In the genomic region with DNA sequence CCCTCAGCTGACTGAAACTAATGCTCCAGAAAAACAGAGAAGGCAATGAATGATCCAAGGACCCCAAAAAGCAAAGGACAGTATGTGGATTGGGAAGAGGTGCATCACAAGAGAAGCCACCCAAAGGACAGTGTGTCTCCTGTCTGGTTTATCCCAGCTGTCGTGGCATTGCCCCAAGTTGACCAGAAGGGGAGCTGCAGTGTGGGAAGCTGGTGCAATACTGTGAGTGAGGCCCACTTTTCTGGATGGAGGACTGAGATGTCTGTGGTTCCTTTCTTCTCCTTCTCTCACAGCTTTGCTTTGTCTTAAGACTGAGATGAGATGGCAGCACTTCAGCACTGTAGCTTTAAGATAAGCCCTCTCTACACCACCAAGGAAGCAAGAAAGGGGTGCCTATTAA, we compare ENCODE assay signal across 24 mouse cellular contexts. TPM values are rescaled to one million over a fixed set of nuclear protein-coding genes. Genes with fewer than 3 reads are reported as not detected.
A peak's percentile ranks its signal among the peaks of the same experiment; 100 is the strongest.
DNase-seq lines count a peak whose midpoint lies in the region; ATAC-seq and TF ChIP-seq lines count a peak whose summit lies in the region.
"Had no signal": no experiment of that assay in that cellular context is flagged by ENCODE, and none has a peak within 500 bp of the region (broad histone marks: within the 10 kb centered on the region; RNA-seq: fewer than 3 reads in every experiment).

No protein-coding gene starts in this region.

- TF ChIP-seq POLR2A in MEL (IDR thresholded peaks at IDR 0.05; ENCODE audit: control insufficient read depth in 1 of 2, insufficient read depth in 1 of 2, low read depth in 1 of 2, low read length in 2 of 2, poor library complexity in 1 of 2): no peak

- ATAC-seq in megakaryocyte progenitor cell, adult 5-6 weeks (replicated peaks; ENCODE audit: poor library complexity): 0 out of 2 replicates have a peak, but pooled peaks have one; percentile 24
- ATAC-seq: CD4-positive, CD25-positive, alpha-beta regulatory T cell, adult 4 months; forebrain, embryonic 15.5 days; Patski had no signal

- H3K36me3 ChIP-seq in E14TG2a.4 (ENCODE audit: insufficient read depth, low read length): no peaks in the 10 kb centered on the region
- H3K36me3 ChIP-seq in MEL (ENCODE audit: control insufficient read depth in 1 of 2, insufficient read depth in 2 of 2, low read length in 2 of 2): peaks cover 0 to 24% of the 10 kb centered on the region in 2 experiments; a peak in 2 of 4 replicates
- no peaks in the 10 kb centered on the region for H3K36me3 ChIP-seq in forebrain, embryonic 10.5 days (replicated peaks)
- H3K36me3 ChIP-seq: embryonic facial prominence, embryonic 15.5 days; forebrain, embryonic 15.5 days; heart, embryonic 13.5 days; hindbrain, embryonic 15.5 days had no signal

- TF ChIP-seq EP300 in MEL (IDR thresholded peaks at IDR 0.05; ENCODE audit: low read depth in 1 of 2, low read length in 2 of 2): 0 out of 4 replicates have a peak, but pooled peaks of 1 of the 2 experiments have one; percentile 8

- H3K4me1 ChIP-seq in E14TG2a.4 (replicated peaks; ENCODE audit: low read depth, low read length) (peaks cover 18% of the 10 kb centered on the region), MEL (ENCODE audit: control insufficient read depth in 1 of 2, insufficient read depth in 2 of 2, low read length in 2 of 2) (peaks cover 11 to 36% of the 10 kb centered on the region in 2 experiments)
- H3K4me1 ChIP-seq in forebrain, embryonic 10.5 days: no peaks in the 10 kb centered on the region
- H3K4me1 ChIP-seq: embryonic facial prominence, embryonic 15.5 days; forebrain, embryonic 15.5 days; heart, embryonic 13.5 days; hindbrain, embryonic 15.5 days had no signal

- H3K27me3 ChIP-seq in E14TG2a.4 (ENCODE audit: insufficient read depth, low read length): peaks cover 2% of the 10 kb centered on the region; the same call in 1 of the 2 replicates
- H3K27me3 ChIP-seq in MEL (ENCODE audit: control insufficient read depth in 1 of 2, insufficient read depth in 2 of 2, low read length in 2 of 2): no peaks in the 10 kb centered on the region
- H3K27me3 ChIP-seq in forebrain, embryonic 10.5 days (ENCODE audit: poor library complexity, severe bottlenecking): no peaks in the 10 kb centered on the region
- H3K27me3 ChIP-seq: embryonic facial prominence, embryonic 15.5 days; forebrain, embryonic 15.5 days; heart, embryonic 13.5 days; hindbrain, embryonic 15.5 days; Patski had no signal

- peaks cover 5% of the 10 kb centered on the region for H3K9me3 ChIP-seq in E14TG2a.4 (ENCODE audit: low read length)
- H3K9me3 ChIP-seq in MEL (replicated peaks; ENCODE audit: insufficient read depth, low read length): no peaks in the 10 kb centered on the region
- no peaks in the 10 kb centered on the region for H3K9me3 ChIP-seq in forebrain, embryonic 10.5 days
- H3K9me3 ChIP-seq: embryonic facial prominence, embryonic 15.5 days; forebrain, embryonic 15.5 days; heart, embryonic 13.5 days; hindbrain, embryonic 15.5 days had no signal

- 91% methylated on average over 1 of the region's 1 CpGs for WGBS in forebrain, embryonic 10.5 days

- H3K79me2 ChIP-seq in MEL (ENCODE audit: control insufficient read depth, insufficient read depth, low read length, poor library complexity): no peaks in the 10 kb centered on the region

- no peak for TF ChIP-seq RAD21 in MEL (IDR thresholded peaks at IDR 0.05; ENCODE audit: low read depth, low read length)

- H3K9ac ChIP-seq in MEL (ENCODE audit: control insufficient read depth, low read depth, low read length, poor library complexity, severe bottlenecking): peak overlapping the region; percentile 7; the same call in 1 of the 2 replicates
- H3K9ac ChIP-seq: embryonic facial prominence, embryonic 15.5 days; forebrain, embryonic 15.5 days; heart, embryonic 13.5 days; hindbrain, embryonic 15.5 days had no signal

- H3K27ac ChIP-seq in MEL (ENCODE audit: control insufficient read depth, low read depth, low read length): peak overlapping the region; percentile 87
- H3K27ac ChIP-seq in forebrain, embryonic 10.5 days: no peak overlapping the region
- H3K27ac ChIP-seq: embryonic facial prominence, embryonic 15.5 days; forebrain, embryonic 15.5 days; heart, embryonic 13.5 days; hindbrain, embryonic 15.5 days had no signal

- DNase-seq in 416B (ENCODE audit: low read depth) (peak; percentile 17), MEL (ENCODE audit: low read depth, low spot score) (peak; percentile 65)
- DNase-seq in embryo, embryonic 9.5 days (ENCODE audit: extremely low spot score): no peak
- no peak for DNase-seq in forebrain, embryonic 10.5 days (ENCODE audit: extremely low spot score, low spot score)
- no peak for DNase-seq in cerebellum, adult 11 months
- DNase-seq: adrenal gland, postnatal 10 days; B cell, adult 2 months; cerebellum, adult 11-12 months; cerebellum, adult 9-10 months; cerebellum, postnatal 36 days; gastrocnemius, postnatal 36 days; heart, adult 11 months; heart, postnatal 36 days; kidney, adult 18-20 months had no signal

- TF ChIP-seq CTCF in E14TG2a.4 (conservative IDR thresholded peaks at IDR 0.05; ENCODE audit: low read length) (peak; percentile 43), MEL (IDR thresholded peaks at IDR 0.05 in 2 of 3, conservative IDR thresholded peaks at IDR 0.05 in 1 of 3; ENCODE audit: control insufficient read depth in 1 of 3, insufficient read depth in 1 of 3, low read depth in 2 of 3, low read length in 3 of 3, poor library complexity in 1 of 3, severe bottlenecking in 1 of 3) (peak; percentile 44 to 61 (median 46))

- H3K4me3 ChIP-seq in E14TG2a.4 (replicated peaks; ENCODE audit: low read length) (no peak overlapping the region), MEL (ENCODE audit: control insufficient read depth in 1 of 2, insufficient read depth in 1 of 2, low read depth in 2 of 2, low read length in 2 of 2) (peak overlapping the region in 1 of 2 experiments; percentile 21; a peak in 1 of 4 replicates)
- H3K4me3 ChIP-seq in forebrain, embryonic 10.5 days: no peak overlapping the region
- H3K4me3 ChIP-seq: embryonic facial prominence, embryonic 15.5 days; erythroblast, embryonic 14.5 days; forebrain, embryonic 15.5 days; heart, embryonic 13.5 days; hindbrain, embryonic 15.5 days had no signal

TF ChIP-seq in MEL, 35 proteins besides CTCF, POLR2A, EP300 and RAD21:
- TF ChIP-seq MAX (IDR thresholded peaks at IDR 0.05; ENCODE audit: low read length) (no peak), TBP (IDR thresholded peaks at IDR 0.05; ENCODE audit: low read depth, low read length) (0 out of 2 replicates have a peak, but pooled peaks have one; percentile 50)

RNA-seq across cellular contexts. Expression of gene Gng4, which starts 12.2 kb away (rescaled TPM):
- not detected in 2 replicates for total RNA-seq in MEL (2012; rRNA removed)
- not detected for polyA plus RNA-seq in MEL (2012; ENCODE audit: insufficient read depth in 1 of 2, insufficient read length in 2 of 2, low read depth in 1 of 2, low replicate concordance in 2 of 2, missing spikeins in 1 of 2)
- not detected in 2 replicates for total RNA-seq in megakaryocyte progenitor cell, adult 5-6 weeks (2015)
- not detected in 2 replicates for total RNA-seq in megakaryocyte progenitor cell, adult 5-6 weeks (2017)
- polyA plus RNA-seq in forebrain, embryonic 10.5 days (2016; fragmentation: Nextera tagmentation; extraction: Ambion mirVana): 0.14 and 0.54 TPM in 2 replicates
- total RNA-seq: ES-E14 had no signal
- polyA plus RNA-seq: erythroblast, embryonic 14.5 days; Patski had no signal

Comparison
In these comparisons a context has a peak if more than half of its experiments do, and no peak if none do; other contexts are left out.
1. DNase-seq: peak in 416B (single experiment) and MEL (single experiment); none in embryo, embryonic 9.5 days (single experiment), forebrain, embryonic 10.5 days (single experiment) and cerebellum, adult 11 months (single experiment).